Mouse (Mus musculus) CH12.LX (cell line): Measurements from ENCODE around the gene Carnmt1. TPM values are rescaled to one million over a fixed set of nuclear protein-coding genes. Genes with fewer than 3 reads are reported as not detected.

Source experiments
- DNase-seq: peaks from one replicate; pipeline ENCODE4 v3.0.0-alpha.2; 2013; ENCODE audit errors: extremely low read depth
- H3K27ac ChIP-seq: 2 replicates; pipeline ENCODE4 v1.5.1; 2012; ENCODE audit warnings: low read depth, mild to moderate bottlenecking, control low read depth, moderate library complexity; ENCODE audit not compliant: insufficient read depth
- H3K27me3 ChIP-seq: replicated peaks from 2 replicates; pipeline ENCODE3; 2012; ENCODE audit warnings: inconsistent platforms
- H3K36me3 ChIP-seq, 2 experiments: replicated peaks in 1 of 2; 2 replicates each; pipeline versions ENCODE3 to v1.6.1; 2012; ENCODE audit warnings: inconsistent platforms in 1 of 2, low read length in 1 of 2, mild to moderate bottlenecking in 1 of 2, mixed read lengths in 1 of 2, moderate library complexity in 1 of 2; ENCODE audit not compliant: control insufficient read depth in 1 of 2, insufficient read depth in 1 of 2
- H3K4me1 ChIP-seq, 2 experiments: 2 replicates each; pipeline ENCODE4 v1.6.1; 2012; ENCODE audit warnings: inconsistent platforms in 1 of 2, moderate library complexity in 1 of 2; ENCODE audit not compliant: insufficient read depth in 2 of 2, control insufficient read depth in 1 of 2
- H3K4me2 ChIP-seq: 2 replicates; pipeline ENCODE4 v1.6.1; 2012; ENCODE audit warnings: low read depth, mild to moderate bottlenecking, control low read depth; ENCODE audit not compliant: poor library complexity, insufficient read depth, severe bottlenecking
- H3K4me3 ChIP-seq, 3 experiments: fragments of 150-350 bp in 1 of 3; sonication (generic) in 1 of 3; replicated peaks in 1 of 3; 2 replicates each; pipeline versions ENCODE3 to v1.5.1; 2011 to 2012; ENCODE audit warnings: low read depth in 2 of 3, low read length in 2 of 3, mild to moderate bottlenecking in 2 of 3, moderate library complexity in 2 of 3, control low read depth in 1 of 3, improper control_type of control experiment in 1 of 3, inconsistent platforms in 1 of 3, mixed read lengths in 1 of 3; ENCODE audit not compliant: poor library complexity in 1 of 3
- H3K79me2 ChIP-seq: replicated peaks from 2 replicates; pipeline ENCODE4 v1.6.1; 2012; ENCODE audit warnings: mild to moderate bottlenecking, moderate library complexity; ENCODE audit not compliant: control insufficient read depth, poor library complexity, insufficient read depth, severe bottlenecking; ENCODE audit errors: extremely low read depth
- H3K9ac ChIP-seq: 2 replicates; pipeline ENCODE4 v1.6.1; 2012; ENCODE audit warnings: low read depth, mild to moderate bottlenecking, control low read depth, moderate library complexity; ENCODE audit not compliant: insufficient read depth
- H3K9me3 ChIP-seq: replicated peaks from 2 replicates; pipeline ENCODE3; 2012; ENCODE audit warnings: low read length, inconsistent platforms, mixed read lengths
- BHLHE40 ChIP-seq: IDR thresholded peaks from 2 replicates; pipeline ENCODE4 v1.6.1; 2011; ENCODE audit warnings: mild to moderate bottlenecking, low read depth, low read length, improper control_type of control experiment
- CHD1 ChIP-seq: IDR thresholded peaks from 2 replicates; pipeline ENCODE4 v1.6.1; 2012; ENCODE audit warnings: low read depth, low read length, improper control_type of control experiment, inconsistent platforms
- E2F4 ChIP-seq: IDR thresholded peaks from 2 replicates; pipeline ENCODE4 v1.6.1; 2011; ENCODE audit warnings: low read depth, low read length, improper control_type of control experiment; ENCODE audit not compliant: insufficient replicate concordance
- ELF1 ChIP-seq: IDR thresholded peaks from 2 replicates; pipeline ENCODE4 v1.6.1; 2014; ENCODE audit warnings: low read depth, mild to moderate bottlenecking, inconsistent platforms, low read length, improper control_type of control experiment
- EP300 ChIP-seq: IDR thresholded peaks from 2 replicates; pipeline ENCODE4 v1.6.1; 2011; ENCODE audit warnings: low read length, improper control_type of control experiment
- ETS1 ChIP-seq: conservative IDR thresholded peaks from 2 replicates; pipeline ENCODE4 v1.6.1; 2012; ENCODE audit warnings: low read depth, mild to moderate bottlenecking, inconsistent platforms, low read length, improper control_type of control experiment, moderate library complexity
- IRF4 ChIP-seq: IDR thresholded peaks from 2 replicates; pipeline ENCODE4 v1.6.1; 2014; ENCODE audit warnings: low read depth, mild to moderate bottlenecking, inconsistent platforms, low read length, improper control_type of control experiment
- JUN ChIP-seq: IDR thresholded peaks from 2 replicates; pipeline ENCODE4 v1.6.1; 2011; ENCODE audit warnings: low read depth, mild to moderate bottlenecking, low read length, improper control_type of control experiment, moderate library complexity; ENCODE audit not compliant: insufficient read depth
- KAT2A ChIP-seq: IDR thresholded peaks from 2 replicates; pipeline ENCODE4 v1.6.1; 2012; ENCODE audit warnings: low read length, improper control_type of control experiment, inconsistent platforms; ENCODE audit not compliant: insufficient replicate concordance
- MEF2A ChIP-seq: IDR thresholded peaks from 2 replicates; pipeline ENCODE4 v1.6.1; 2014; ENCODE audit warnings: low read depth, mild to moderate bottlenecking, inconsistent platforms, low read length, improper control_type of control experiment, borderline replicate concordance
- PAX5 ChIP-seq: IDR thresholded peaks from 2 replicates; pipeline ENCODE4 v1.6.1; 2012; ENCODE audit warnings: low read length, inconsistent platforms, mixed read lengths
- POLR2A ChIP-seq: IDR thresholded peaks from 2 replicates; pipeline ENCODE4 v1.6.1; 2011; ENCODE audit warnings: low read depth, mild to moderate bottlenecking, improper control_type of control experiment, low read length
- POLR2AphosphoS2 ChIP-seq: IDR thresholded peaks from 2 replicates; pipeline ENCODE4 v1.6.1; 2011; ENCODE audit warnings: low read depth, low read length, improper control_type of control experiment
- RCOR1 ChIP-seq: conservative IDR thresholded peaks from 2 replicates; pipeline ENCODE4 v1.6.1; 2012; ENCODE audit warnings: low read depth, mild to moderate bottlenecking, inconsistent platforms, low read length, improper control_type of control experiment
- SIN3A ChIP-seq: IDR thresholded peaks from 2 replicates; pipeline ENCODE4 v1.6.1; 2012; ENCODE audit warnings: low read length, improper control_type of control experiment, inconsistent platforms
- TBP ChIP-seq: conservative IDR thresholded peaks from 2 replicates; pipeline ENCODE4 v1.6.1; 2011; ENCODE audit warnings: low read depth, low read length, improper control_type of control experiment
- UBTF ChIP-seq: IDR thresholded peaks from 2 replicates; pipeline ENCODE4 v1.6.1; 2012; ENCODE audit warnings: low read depth, mild to moderate bottlenecking, inconsistent platforms, low read length, improper control_type of control experiment, moderate library complexity
- USF1 ChIP-seq: IDR thresholded peaks from 2 replicates; pipeline ENCODE4 v1.6.1; 2014; ENCODE audit warnings: low read depth, mild to moderate bottlenecking, inconsistent platforms, low read length, improper control_type of control experiment
- USF2 ChIP-seq: conservative IDR thresholded peaks from 2 replicates; pipeline ENCODE4 v1.6.1; 2011; ENCODE audit warnings: low read depth, low read length, improper control_type of control experiment
- ZC3H11A ChIP-seq: IDR thresholded peaks from 2 replicates; pipeline ENCODE4 v1.6.1; 2012; ENCODE audit warnings: low read depth, mild to moderate bottlenecking, inconsistent platforms, low read length, improper control_type of control experiment
- ZKSCAN1 ChIP-seq: IDR thresholded peaks from 2 replicates; pipeline ENCODE4 v1.6.1; 2012; ENCODE audit warnings: low read depth, inconsistent platforms, low read length, improper control_type of control experiment, borderline replicate concordance
- ZMIZ1 ChIP-seq: IDR thresholded peaks from 2 replicates; pipeline ENCODE4 v1.6.1; 2012; ENCODE audit warnings: low read depth, mild to moderate bottlenecking, inconsistent platforms, low read length, improper control_type of control experiment
- ZNF384 ChIP-seq: IDR thresholded peaks from 2 replicates; pipeline ENCODE4 v1.6.1; 2012; ENCODE audit warnings: low read depth, low read length, improper control_type of control experiment, inconsistent platforms
- dilution Hi-C: fragments of 300-500 bp; cut with MboI; formaldehyde crosslinking; loops from 2 replicates; pipeline ENCODE4 v1.14.3; 2020; ENCODE audit warnings: low sequenced_read_pairs; ENCODE audit not compliant: extremely low pct_unique_long_range_greater_than_20kb, extremely low pct_ligation_motif_present
- in situ Hi-C: fragments of 300-500 bp; cut with MboI; formaldehyde crosslinking; loops from 3 replicates; pipeline ENCODE4 v1.14.3; 2019; ENCODE audit warnings: low sequenced_read_pairs, low pct_ligation_motif_present, low pct_unique_long_range_greater_than_20kb, mixed read lengths
- polyA plus RNA-seq: library from polyadenylated mRNA; unstranded; fragments of >175 nt; gene quantifications from 2 replicates; pipeline ENCODE4 v1.2.1, GENCODE M21; 2012; ENCODE audit warnings: low read depth; ENCODE audit not compliant: insufficient read length
- total RNA-seq, 2 experiments: library from RNA; depleted of rRNA; stranded (reverse); fragments of 300-350 nt in 1 of 2; fragments of >200 nt in 1 of 2; gene quantifications; 2 replicates each; pipeline ENCODE4 v1.2.3; 2012 to 2014

Gene Carnmt1
- total and polyA plus RNA-seq, 3 experiments, result 17.6 to 47.1 (median 41.7) TPM

GRCm38 (mm10) chr19:18629589-18629988, 41.0 kb upstream of the Carnmt1 start:
- dilution Hi-C loops, result no loop called here
- TF ChIP-seq JUN, result no peak
- TF ChIP-seq RCOR1, result no peak
- TF ChIP-seq ZC3H11A, result no peak
- TF ChIP-seq KAT2A, result no peak
- no peak for TF ChIP-seq PAX5
- no peak for TF ChIP-seq MEF2A
- TF ChIP-seq UBTF, result no peak
- no peak for TF ChIP-seq ETS1
- no peak for TF ChIP-seq POLR2AphosphoS2
- no peak for TF ChIP-seq ZKSCAN1
- TF ChIP-seq POLR2A, result no peak
- no peak for TF ChIP-seq EP300
- no peak for TF ChIP-seq USF2
- no peak for TF ChIP-seq USF1
- no peak for TF ChIP-seq CHD1
- no peak for TF ChIP-seq ZMIZ1
- TF ChIP-seq SIN3A, result no peak
- TF ChIP-seq BHLHE40, result no peak
- H3K4me3 ChIP-seq, result no peak overlapping the region

DNA sequence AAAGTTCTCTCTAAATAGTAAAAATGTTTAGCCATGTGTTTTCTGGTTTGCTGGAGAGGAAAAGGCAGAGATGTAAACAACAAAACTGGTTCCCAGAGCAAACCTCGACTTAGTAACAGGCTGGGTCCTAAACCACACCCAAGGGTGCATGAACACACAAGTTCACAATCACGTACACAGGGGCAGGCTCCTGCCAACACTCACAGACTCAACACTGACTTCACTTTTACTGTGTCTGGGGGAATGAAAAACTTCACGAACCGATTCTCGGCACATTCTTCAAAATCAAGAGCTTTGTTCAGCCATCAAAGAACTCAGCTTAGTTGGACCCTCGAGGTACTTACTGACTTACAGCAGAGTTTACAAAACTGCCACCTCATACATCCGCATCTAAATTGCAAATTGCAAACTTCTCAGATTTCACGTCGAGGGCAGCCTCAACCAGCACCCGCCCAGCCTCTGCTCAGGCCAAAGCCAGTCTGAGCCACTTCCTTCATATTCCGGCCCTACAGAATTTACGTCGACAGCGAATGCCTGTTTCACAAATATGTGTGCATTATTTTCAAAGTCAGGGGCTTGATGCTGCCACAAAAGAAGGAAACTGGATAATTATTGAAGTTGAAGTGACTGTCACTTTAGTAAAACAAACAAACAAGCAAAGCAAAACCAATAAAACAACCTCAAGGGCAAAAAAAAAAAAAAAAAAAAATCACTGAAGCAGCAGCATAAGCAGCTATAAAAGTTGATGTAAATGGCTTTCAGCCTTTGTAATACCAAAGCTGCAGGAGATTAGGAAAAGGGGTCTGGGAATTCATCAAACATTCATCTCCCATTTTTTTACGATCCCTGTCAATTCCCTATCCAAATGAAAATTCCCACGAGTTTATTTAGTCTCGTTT, 40.1 kb upstream of the Carnmt1 start:
- TF ChIP-seq ELF1, result peak; percentile 49
- 0 out of 2 replicates have a peak, but pooled peaks have one; percentile 27 for TF ChIP-seq SIN3A
- TF ChIP-seq USF2, result no peak
- no peak for TF ChIP-seq IRF4
- TF ChIP-seq TBP, result no peak
- TF ChIP-seq KAT2A, result no peak
- TF ChIP-seq ZKSCAN1, result no peak
- peak; percentile 82 for TF ChIP-seq ZNF384
- TF ChIP-seq E2F4, result no peak
- TF ChIP-seq, all 38 proteins: peak for 3
- Histone ChIP-seq H3K79me2 (peaks cover 33% of the 10 kb centered on the region), H3K4me2 (peak overlapping the region; percentile 94), H3K36me3 (peaks cover 0 to 5% of the 10 kb centered on the region in 2 experiments), H3K27ac (no peak overlapping the region), H3K9me3 (no peaks in the 10 kb centered on the region), H3K9ac (peak overlapping the region; percentile 72), H3K27me3 (no peaks in the 10 kb centered on the region), H3K4me3 (peak overlapping the region; percentile 88 to 95 (median 93)), H3K4me1 (peaks cover 2 to 42% of the 10 kb centered on the region in 2 experiments; a peak in 3 of 4 replicates)
- in situ Hi-C loops (no loop called here), dilution Hi-C loops (no loop called here)
- peak; percentile 51 for DNase-seq

More at GRCm38 (mm10) chr19:18629589-18629988, 41.0 kb upstream of the Carnmt1 start:
- peak overlapping the region; percentile 47; the same call in 1 of the 2 replicates for H3K4me2 ChIP-seq
- peaks cover 0 to 5% of the 10 kb centered on the region in 2 experiments for H3K36me3 ChIP-seq
- in situ Hi-C loops, result no loop called here
- H3K27ac ChIP-seq, result no peak overlapping the region
- H3K9ac ChIP-seq, result 0 out of 2 replicates have a peak overlapping the region, but pooled peaks have one; percentile 72
- no peaks in the 10 kb centered on the region for H3K27me3 ChIP-seq
- peaks cover 7 to 49% of the 10 kb centered on the region in 2 experiments for H3K4me1 ChIP-seq
- no peaks in the 10 kb centered on the region for H3K9me3 ChIP-seq
- H3K79me2 ChIP-seq, result peaks cover 42% of the 10 kb centered on the region
- DNase-seq, result no peak
